Mouse (Mus musculus): Measurements from ENCODE around the gene Dennd4b. TPM values are rescaled to one million over a fixed set of nuclear protein-coding genes. Genes with fewer than 3 reads are reported as not detected.
"Not testable (repeated sequence)": the region's sequence is repeated elsewhere in the genome, so short reads cannot be mapped to it uniquely, and the experiment has no call there.

Gene Dennd4b
- polyA plus RNA-seq, 1 experiment from 2014 or later, result 4.5 TPM

GRCm38 (mm10) chr3:90279216-90279615, 14.2 kb downstream of the Dennd4b start:
- Histone ChIP-seq H3K36me3 (ENCODE audit: control insufficient read depth, insufficient read depth, low read length) (0 out of 2 replicates have a peak, but pooled peaks cover 2% of the 10 kb centered on the region), H3K9ac (ENCODE audit: low read depth, low read length) (no peak overlapping the region), H3K27me3 (ENCODE audit: control insufficient read depth, insufficient read depth, low read length) (no peaks in the 10 kb centered on the region), H3K4me1 (replicated peaks; ENCODE audit: control insufficient read depth, insufficient read depth, low read length) (no peaks in the 10 kb centered on the region), H3K4me2 (replicated peaks; ENCODE audit: low read depth, low read length) (no peak overlapping the region), H3K4me3 (ENCODE audit: low read depth, low read length) (no peak overlapping the region), H3K27ac (ENCODE audit: low read depth, low read length) (no peak overlapping the region), H3K9me3 (ENCODE audit: control insufficient read depth, low read length) (no peaks in the 10 kb centered on the region)
- no peak for ATAC-seq (ENCODE audit: low FRiP score)
- WGBS, result 91% methylated on average over 9 of the region's 9 CpGs
- no peak for DNase-seq (ENCODE audit: low spot score)

- no peak for DNase-seq (ENCODE audit: low spot score)
- Histone ChIP-seq H3K9ac (ENCODE audit: low read depth, low read length) (no peak overlapping the region), H3K36me3 (ENCODE audit: control insufficient read depth, insufficient read depth, low read length) (0 out of 2 replicates have a peak, but pooled peaks cover 2% of the 10 kb centered on the region), H3K27ac (ENCODE audit: low read depth, low read length) (no peak overlapping the region), H3K4me2 (replicated peaks; ENCODE audit: low read depth, low read length) (no peak overlapping the region), H3K4me3 (ENCODE audit: low read depth, low read length) (no peak overlapping the region), H3K9me3 (ENCODE audit: control insufficient read depth, low read length) (no peaks in the 10 kb centered on the region), H3K27me3 (ENCODE audit: control insufficient read depth, insufficient read depth, low read length) (no peaks in the 10 kb centered on the region), H3K4me1 (replicated peaks; ENCODE audit: control insufficient read depth, insufficient read depth, low read length) (no peaks in the 10 kb centered on the region)
- 91% methylated on average over 7 of the region's 7 CpGs for WGBS
- ATAC-seq (ENCODE audit: low FRiP score), result no peak
These were observed 14.8 kb downstream of the Dennd4b start for GRCm38 (mm10) chr3:90279743-90280142.

GRCm38 (mm10) chr3:90280708-90281107, 15.7 kb downstream of the Dennd4b start:
- WGBS, result 89% methylated on average over 9 of the region's 9 CpGs
- 0 out of 2 replicates have a peak, but pooled peaks cover 2% of the 10 kb centered on the region for H3K36me3 ChIP-seq (ENCODE audit: control insufficient read depth, insufficient read depth, low read length)

GRCm38 (mm10) chr3:90284150-90284549, 19.2 kb downstream of the Dennd4b start:
- H3K27me3 ChIP-seq (ENCODE audit: control insufficient read depth, insufficient read depth, low read length), result no peaks in the 10 kb centered on the region
- 97% methylated on average over 2 of the region's 2 CpGs for WGBS
- no peak overlapping the region for H3K9ac ChIP-seq (ENCODE audit: low read depth, low read length)
- H3K4me2 ChIP-seq (replicated peaks; ENCODE audit: low read depth, low read length), result no peak overlapping the region
- DNase-seq (ENCODE audit: low spot score) (no peak), ATAC-seq (ENCODE audit: low FRiP score) (no peak)
- no peaks in the 10 kb centered on the region for H3K9me3 ChIP-seq (ENCODE audit: control insufficient read depth, low read length)
- H3K27ac ChIP-seq (ENCODE audit: low read depth, low read length), result no peak overlapping the region
- 0 out of 2 replicates have a peak, but pooled peaks cover 2% of the 10 kb centered on the region for H3K36me3 ChIP-seq (ENCODE audit: control insufficient read depth, insufficient read depth, low read length)
- H3K4me3 ChIP-seq (ENCODE audit: low read depth, low read length), result no peak overlapping the region
- no peaks in the 10 kb centered on the region for H3K4me1 ChIP-seq (replicated peaks; ENCODE audit: control insufficient read depth, insufficient read depth, low read length)

More at GRCm38 (mm10) chr3:90280708-90281107, 15.7 kb downstream of the Dennd4b start:
- H3K9ac ChIP-seq (ENCODE audit: low read depth, low read length), result no peak overlapping the region
- H3K9me3 ChIP-seq (ENCODE audit: control insufficient read depth, low read length), result no peaks in the 10 kb centered on the region
- H3K27ac ChIP-seq (ENCODE audit: low read depth, low read length), result no peak overlapping the region
- DNase-seq (ENCODE audit: low spot score), result no peak
- ATAC-seq (ENCODE audit: low FRiP score), result no peak
- H3K4me2 ChIP-seq (replicated peaks; ENCODE audit: low read depth, low read length), result no peak overlapping the region
- H3K4me1 ChIP-seq (replicated peaks; ENCODE audit: control insufficient read depth, insufficient read depth, low read length), result no peaks in the 10 kb centered on the region
- no peaks in the 10 kb centered on the region for H3K27me3 ChIP-seq (ENCODE audit: control insufficient read depth, insufficient read depth, low read length)
- no peak overlapping the region for H3K4me3 ChIP-seq (ENCODE audit: low read depth, low read length)

GRCm38 (mm10) chr3:90289403-90289802, 24.4 kb downstream of the Dennd4b start:
- H3K27ac ChIP-seq (ENCODE audit: low read depth, low read length); H3K36me3 ChIP-seq (ENCODE audit: control insufficient read depth, insufficient read depth, low read length); H3K27me3 ChIP-seq (ENCODE audit: control insufficient read depth, insufficient read depth, low read length); DNase-seq (ENCODE audit: low spot score); H3K4me3 ChIP-seq (ENCODE audit: low read depth, low read length); H3K9me3 ChIP-seq (ENCODE audit: control insufficient read depth, low read length); H3K4me2 ChIP-seq (replicated peaks; ENCODE audit: low read depth, low read length); H3K9ac ChIP-seq (ENCODE audit: low read depth, low read length); ATAC-seq (ENCODE audit: low FRiP score); H3K4me1 ChIP-seq (replicated peaks; ENCODE audit: control insufficient read depth, insufficient read depth, low read length): not testable (repeated sequence)
- WGBS, result 76% methylated on average over 2 of the region's 3 CpGs

- no peaks in the 10 kb centered on the region for H3K27me3 ChIP-seq (ENCODE audit: control insufficient read depth, insufficient read depth, low read length)
- no peak overlapping the region for H3K4me3 ChIP-seq (ENCODE audit: low read depth, low read length)
- H3K9ac ChIP-seq (ENCODE audit: low read depth, low read length), result no peak overlapping the region
- H3K9me3 ChIP-seq (ENCODE audit: control insufficient read depth, low read length), result no peaks in the 10 kb centered on the region
- WGBS, result 89% methylated on average over 1 of the region's 1 CpGs
- H3K4me2 ChIP-seq (replicated peaks; ENCODE audit: low read depth, low read length), result no peak overlapping the region
- ATAC-seq (ENCODE audit: low FRiP score), result no peak
- no peaks in the 10 kb centered on the region for H3K36me3 ChIP-seq (ENCODE audit: control insufficient read depth, insufficient read depth, low read length)
- no peaks in the 10 kb centered on the region for H3K4me1 ChIP-seq (replicated peaks; ENCODE audit: control insufficient read depth, insufficient read depth, low read length)
- H3K27ac ChIP-seq (ENCODE audit: low read depth, low read length), result no peak overlapping the region
- DNase-seq (ENCODE audit: low spot score), result no peak
These were observed 25.6 kb downstream of the Dennd4b start for GRCm38 (mm10) chr3:90290602-90291001.

GRCm38 (mm10) chr3:90291982-90292344, 27.0 kb downstream of the Dennd4b start:
- ATAC-seq (ENCODE audit: low FRiP score) (no peak), DNase-seq (ENCODE audit: low spot score) (no peak)
- Histone ChIP-seq H3K27me3 (ENCODE audit: control insufficient read depth, insufficient read depth, low read length) (no peaks in the 10 kb centered on the region), H3K9me3 (ENCODE audit: control insufficient read depth, low read length) (no peaks in the 10 kb centered on the region), H3K9ac (ENCODE audit: low read depth, low read length) (peak overlapping the region; percentile 82), H3K36me3 (ENCODE audit: control insufficient read depth, insufficient read depth, low read length) (no peaks in the 10 kb centered on the region), H3K27ac (ENCODE audit: low read depth, low read length) (peak overlapping the region; percentile 95), H3K4me1 (replicated peaks; ENCODE audit: control insufficient read depth, insufficient read depth, low read length) (no peaks in the 10 kb centered on the region), H3K4me2 (replicated peaks; ENCODE audit: low read depth, low read length) (peak overlapping the region; percentile 63), H3K4me3 (ENCODE audit: low read depth, low read length) (peak overlapping the region; percentile 80)
- 43% methylated on average over 2 of the region's 2 CpGs for WGBS

- H3K27ac ChIP-seq (ENCODE audit: low read depth, low read length), result peak within 1 kb of the TSS; percentile 97
- H3K9me3 ChIP-seq (ENCODE audit: control insufficient read depth, low read length), result no peaks in the 10 kb centered on the region
- ATAC-seq (ENCODE audit: low FRiP score), result peak; percentile 100
- DNase-seq (ENCODE audit: low spot score), result peak; percentile 100
- H3K27me3 ChIP-seq (ENCODE audit: control insufficient read depth, insufficient read depth, low read length), result no peaks in the 10 kb centered on the region
- under 1% methylated on average over 42 of the region's 47 CpGs for WGBS
- no peaks in the 10 kb centered on the region for H3K36me3 ChIP-seq (ENCODE audit: control insufficient read depth, insufficient read depth, low read length)
- peak within 1 kb of the TSS; percentile 80 for H3K4me3 ChIP-seq (ENCODE audit: low read depth, low read length)
- peak within 1 kb of the TSS; percentile 92 for H3K4me2 ChIP-seq (replicated peaks; ENCODE audit: low read depth, low read length)
- H3K4me1 ChIP-seq (replicated peaks; ENCODE audit: control insufficient read depth, insufficient read depth, low read length), result no peaks in the 10 kb centered on the region
- peak within 1 kb of the TSS; percentile 91 for H3K9ac ChIP-seq (ENCODE audit: low read depth, low read length)
These were observed 27.6 kb downstream of the Dennd4b start, which contains the start of gene Gatad2b for GRCm38 (mm10) chr3:90292345-90293275. Gene Gatad2b (plus strand): TSS chr3:90293178.
